Mouse (Mus musculus) forebrain, embryonic 10.5 days (tissue): ENCODE measurements around the gene Fbxo34. TPM values are rescaled to one million over a fixed set of nuclear protein-coding genes. Genes with fewer than 3 reads are reported as not detected.

ENCODE experiments used
- polyA plus RNA-seq: library from polyadenylated mRNA; unstranded; fragments of >200 nt; fragmentation: Nextera tagmentation; extraction: Ambion mirVana; gene quantifications from 2 replicates; pipeline ENCODE4 v1.2.1, GENCODE M21; 2016

Fbxo34 gene
- polyA plus RNA-seq, 1 experiment from 2014 or later: 26.5 TPM

Other genes with a start within 250 kb of the Fbxo34 start
- gene Wdhd1, start 173.6 kb upstream of the Fbxo34 start, polyA plus RNA-seq: 68.9 and 70.2 TPM in 2 replicates
- gene Socs4, start 173.5 kb upstream of the Fbxo34 start, polyA plus RNA-seq: 3.5 and 3.7 TPM in 2 replicates
- 127 and 134 TPM in 2 replicates for gene Mapk1ip1l, start 152.2 kb upstream of the Fbxo34 start, polyA plus RNA-seq
- gene Lgals3, start 82.7 kb upstream of the Fbxo34 start, polyA plus RNA-seq: 0.20 and 0.29 TPM in 2 replicates
- gene Dlgap5, start 32.0 kb upstream of the Fbxo34 start, polyA plus RNA-seq: 86.4 and 88.0 TPM in 2 replicates
- 16.3 and 16.5 TPM in 2 replicates for gene Atg14, start 120.2 kb downstream of the Fbxo34 start, polyA plus RNA-seq
- 66.5 and 68.7 TPM in 2 replicates for gene Ktn1, start 198.0 kb downstream of the Fbxo34 start, polyA plus RNA-seq